Mouse (Mus musculus): ENCODE data around the gene Cyp39a1. TPM values are rescaled to one million over a fixed set of nuclear protein-coding genes. Genes with fewer than 3 reads are reported as not detected.
A peak's percentile ranks its signal among the peaks of the same experiment; 100 is the strongest.

Gene Cyp39a1
- polyA plus RNA-seq, 1 experiment from 2014 or later: 8.7 TPM

DNA sequence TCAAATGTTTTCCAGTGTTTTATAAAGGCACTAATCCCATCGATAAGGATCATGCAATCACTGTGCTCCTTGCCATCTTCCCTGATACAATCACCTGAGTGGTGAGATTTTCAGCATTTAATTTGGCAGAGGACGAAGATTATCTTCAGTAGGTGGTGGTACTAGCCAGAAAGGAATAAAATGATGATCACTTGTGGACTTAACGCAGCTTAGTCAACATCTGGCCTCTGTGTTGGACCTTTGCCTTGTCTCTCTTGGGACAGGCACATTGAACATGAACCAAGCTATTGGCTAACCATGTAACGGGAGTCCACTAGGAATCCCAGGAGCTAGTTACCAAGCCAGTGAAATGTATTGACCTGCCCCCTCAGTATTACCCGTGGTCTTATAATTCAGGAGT, 17.4 kb downstream of the Cyp39a1 start:
- Histone ChIP-seq H3K27ac (replicated peaks) (no peak overlapping the region), H3K4me1 (no peaks in the 10 kb centered on the region), H3K36me3 (no peaks in the 10 kb centered on the region), H3K9me3 (replicated peaks) (no peaks in the 10 kb centered on the region), H3K4me3 (replicated peaks) (no peak overlapping the region), H3K4me2 (no peak overlapping the region), H3K9ac (replicated peaks) (no peak overlapping the region), H3K27me3 (replicated peaks) (no peaks in the 10 kb centered on the region)
- no peak for ATAC-seq (ENCODE audit: low FRiP score)
- WGBS: 89% methylated on average over 5 of the region's 5 CpGs

DNA sequence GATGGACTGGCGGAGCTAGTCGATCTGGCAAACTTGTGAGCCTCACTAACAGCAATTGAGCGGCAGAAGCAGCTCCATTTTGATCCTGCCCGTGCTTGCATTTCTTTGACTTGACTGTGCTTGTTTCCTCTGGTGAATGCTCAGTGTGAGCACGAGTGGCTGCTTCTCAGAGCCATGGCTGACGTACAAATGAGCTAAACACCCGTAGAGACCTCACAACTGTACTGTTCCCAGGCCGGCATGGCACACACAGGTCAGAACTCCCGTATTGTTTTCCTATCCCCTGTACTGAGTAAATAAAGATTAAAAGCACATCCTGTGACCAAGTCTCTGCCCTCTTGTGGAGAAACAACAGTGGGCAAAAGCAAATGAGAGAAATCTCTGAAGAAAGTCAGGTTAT, 22.4 kb downstream of the Cyp39a1 start:
- 86% methylated on average over 9 of the region's 9 CpGs for WGBS

DNA sequence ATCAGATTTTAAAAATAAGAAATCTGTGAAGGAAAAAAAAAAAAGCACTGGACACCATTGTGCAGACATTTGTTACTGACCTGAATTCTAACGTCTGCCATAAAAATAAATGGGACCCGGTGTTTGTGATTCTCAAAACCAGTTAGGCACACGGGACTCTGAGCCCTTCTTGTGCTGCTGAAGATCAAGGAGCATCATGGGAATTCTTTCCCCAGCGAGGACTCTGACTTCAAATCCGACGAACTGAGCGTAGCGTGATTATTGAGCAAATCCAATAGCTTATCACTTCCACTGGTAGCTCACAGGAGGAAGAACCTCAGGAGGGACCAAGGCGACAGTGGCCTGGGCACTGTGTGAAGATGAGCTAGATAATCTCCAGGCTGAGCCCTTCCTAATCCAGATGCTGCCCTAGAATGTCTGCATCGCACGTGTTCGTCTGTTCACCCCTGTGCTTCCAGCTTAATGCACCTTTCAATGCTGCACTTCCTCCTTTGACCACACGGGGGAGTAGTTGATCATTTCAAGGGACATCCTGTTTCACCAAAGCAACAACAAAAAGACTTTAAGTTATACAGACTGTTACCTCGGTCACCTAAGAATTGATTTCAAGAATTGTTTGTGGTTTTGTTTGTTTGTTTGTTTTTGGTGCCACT, 31.9 kb downstream of the Cyp39a1 start:
- Histone ChIP-seq H3K36me3 (no peaks in the 10 kb centered on the region), H3K4me2 (peak overlapping the region; percentile 53), H3K4me3 (replicated peaks) (peak overlapping the region; percentile 21; the same call in 1 of the 2 replicates), H3K27me3 (replicated peaks) (no peaks in the 10 kb centered on the region), H3K27ac (replicated peaks) (no peak overlapping the region), H3K9me3 (replicated peaks) (no peaks in the 10 kb centered on the region), H3K9ac (replicated peaks) (0 out of 2 replicates have a peak overlapping the region, but pooled peaks have one; percentile 30), H3K4me1 (0 out of 2 replicates have a peak, but pooled peaks cover 4% of the 10 kb centered on the region)
- peak; percentile 74 for ATAC-seq (ENCODE audit: low FRiP score)
- WGBS: 29% methylated on average over 14 of the region's 14 CpGs

More for the DNA sequence above, 22.4 kb downstream of the Cyp39a1 start:
- Histone ChIP-seq H3K9ac (replicated peaks) (no peak overlapping the region), H3K4me3 (replicated peaks) (no peak overlapping the region), H3K4me1 (no peaks in the 10 kb centered on the region), H3K27ac (replicated peaks) (no peak overlapping the region), H3K36me3 (no peaks in the 10 kb centered on the region), H3K9me3 (replicated peaks) (no peaks in the 10 kb centered on the region), H3K27me3 (replicated peaks) (no peaks in the 10 kb centered on the region), H3K4me2 (no peak overlapping the region)
- no peak for ATAC-seq (ENCODE audit: low FRiP score)

DNA sequence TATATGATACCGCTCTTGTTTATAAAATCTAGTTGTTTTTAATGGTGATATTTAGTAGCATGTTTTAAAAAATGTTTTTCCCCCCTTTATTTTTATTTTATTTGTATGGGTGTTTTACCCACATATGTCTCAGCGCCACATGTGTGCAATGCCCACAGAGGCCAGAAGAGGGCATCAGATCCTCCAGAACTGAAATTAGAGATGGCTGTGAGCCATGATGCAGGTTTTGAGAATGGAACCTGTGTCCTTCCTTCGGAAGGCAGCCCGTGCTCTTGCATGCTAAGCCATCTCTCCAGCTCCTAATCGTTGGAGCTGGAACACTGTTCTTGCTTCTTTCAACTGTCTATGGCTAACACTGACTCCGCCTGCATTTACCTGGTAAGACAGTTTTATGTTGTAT, 33.8 kb downstream of the Cyp39a1 start:
- Histone ChIP-seq H3K4me3 (replicated peaks) (no peak overlapping the region), H3K9me3 (replicated peaks) (no peaks in the 10 kb centered on the region), H3K4me2 (no peak overlapping the region), H3K4me1 (0 out of 2 replicates have a peak, but pooled peaks cover 4% of the 10 kb centered on the region), H3K36me3 (no peaks in the 10 kb centered on the region), H3K27ac (replicated peaks) (no peak overlapping the region), H3K9ac (replicated peaks) (no peak overlapping the region), H3K27me3 (replicated peaks) (no peaks in the 10 kb centered on the region)
- WGBS: 74% methylated on average over 6 of the region's 6 CpGs
- no peak for ATAC-seq (ENCODE audit: low FRiP score)

DNA sequence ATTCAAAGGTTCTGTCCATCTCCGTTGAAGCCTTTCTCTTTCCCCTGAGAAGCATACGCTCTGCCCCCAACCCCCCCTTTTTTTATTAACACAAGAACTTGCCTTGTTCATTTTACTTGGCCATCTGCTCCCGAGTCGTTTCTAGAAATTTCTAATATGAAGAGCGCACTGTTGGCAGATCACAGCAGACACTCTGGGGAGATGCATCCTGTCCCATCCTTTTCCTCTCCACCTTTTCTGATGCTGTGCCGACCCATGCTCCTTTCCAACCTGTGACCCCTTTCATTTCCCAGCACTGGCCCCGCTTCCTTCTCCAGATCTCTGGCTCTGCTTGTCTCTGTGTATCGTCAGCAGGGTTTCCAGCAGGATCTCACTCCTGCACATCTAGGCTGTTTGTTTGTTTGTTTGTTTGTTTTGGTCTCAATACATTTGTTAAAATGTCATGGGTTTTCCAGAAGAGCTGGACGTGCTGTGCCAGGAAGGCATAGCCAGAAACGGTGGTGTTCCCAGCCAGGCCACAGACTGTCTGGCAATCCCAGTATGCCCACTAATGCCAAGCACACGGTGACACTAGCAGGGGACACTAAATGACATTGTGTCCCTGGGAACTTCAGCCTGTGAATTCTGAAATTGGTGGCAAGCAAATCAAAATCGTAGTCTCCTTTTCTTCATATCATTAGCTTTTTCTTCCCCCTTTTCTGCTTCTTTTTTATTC, 37.1 kb downstream of the Cyp39a1 start:
- Histone ChIP-seq H3K27me3 (replicated peaks) (no peaks in the 10 kb centered on the region), H3K36me3 (no peaks in the 10 kb centered on the region), H3K9me3 (replicated peaks) (no peaks in the 10 kb centered on the region), H3K9ac (replicated peaks) (no peak overlapping the region), H3K27ac (replicated peaks) (no peak overlapping the region), H3K4me3 (replicated peaks) (no peak overlapping the region), H3K4me2 (no peak overlapping the region), H3K4me1 (no peaks in the 10 kb centered on the region)
- 83% methylated on average over 12 of the region's 12 CpGs for WGBS
- ATAC-seq (ENCODE audit: low FRiP score): no peak

DNA sequence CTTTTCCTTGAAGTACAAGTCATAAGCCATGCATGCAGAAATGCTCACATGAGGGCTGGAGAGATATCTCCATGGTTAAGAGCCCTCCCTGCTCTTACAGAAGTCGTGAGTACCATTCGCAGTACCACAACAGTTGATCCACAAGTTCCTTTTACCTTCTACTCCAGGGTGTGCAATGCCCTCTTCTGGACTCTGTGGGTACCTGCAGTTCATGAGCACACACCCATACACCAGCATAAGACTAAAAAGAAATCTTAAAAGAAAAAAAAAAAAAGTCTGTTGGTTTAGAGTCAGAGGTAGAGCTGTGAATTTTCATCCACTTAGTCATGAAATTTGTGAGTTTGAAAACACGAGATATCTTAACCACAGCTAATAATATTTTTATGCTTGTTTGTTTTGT, 39.5 kb downstream of the Cyp39a1 start:
- H3K36me3 ChIP-seq: no peaks in the 10 kb centered on the region
- no peak overlapping the region for H3K4me2 ChIP-seq
- H3K4me3 ChIP-seq (replicated peaks): no peak overlapping the region
- no peak overlapping the region for H3K9ac ChIP-seq (replicated peaks)
- H3K4me1 ChIP-seq: no peaks in the 10 kb centered on the region
- no peaks in the 10 kb centered on the region for H3K9me3 ChIP-seq (replicated peaks)
- WGBS: 93% methylated on average over 3 of the region's 3 CpGs
- H3K27ac ChIP-seq (replicated peaks): no peak overlapping the region
- H3K27me3 ChIP-seq (replicated peaks): no peaks in the 10 kb centered on the region
- ATAC-seq (ENCODE audit: low FRiP score): no peak

DNA sequence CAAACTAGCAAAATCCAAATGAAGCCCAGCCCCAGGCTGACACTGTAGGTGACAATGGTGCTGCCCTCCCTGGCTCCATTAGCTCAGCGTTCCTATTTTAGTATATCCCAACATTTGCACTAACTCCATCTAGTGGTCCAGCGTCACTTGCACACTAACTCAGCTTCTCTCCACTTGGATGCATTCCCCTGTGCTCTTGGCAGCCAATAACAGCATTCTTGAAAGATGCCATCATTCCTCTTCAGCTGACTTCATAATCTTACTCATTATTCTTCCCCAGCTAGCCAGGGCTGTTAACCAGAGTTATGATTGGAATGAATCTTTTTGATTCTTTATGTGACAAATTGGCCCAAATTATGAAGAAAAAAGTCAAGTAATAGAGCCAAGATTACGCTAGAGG, 40.0 kb downstream of the Cyp39a1 start:
- Histone ChIP-seq H3K9me3 (replicated peaks) (no peaks in the 10 kb centered on the region), H3K27me3 (replicated peaks) (no peaks in the 10 kb centered on the region), H3K36me3 (no peaks in the 10 kb centered on the region), H3K4me3 (replicated peaks) (no peak overlapping the region), H3K9ac (replicated peaks) (no peak overlapping the region), H3K27ac (replicated peaks) (no peak overlapping the region), H3K4me1 (no peaks in the 10 kb centered on the region), H3K4me2 (no peak overlapping the region)
- WGBS: 85% methylated on average over 3 of the region's 3 CpGs
- no peak for ATAC-seq (ENCODE audit: low FRiP score)

DNA sequence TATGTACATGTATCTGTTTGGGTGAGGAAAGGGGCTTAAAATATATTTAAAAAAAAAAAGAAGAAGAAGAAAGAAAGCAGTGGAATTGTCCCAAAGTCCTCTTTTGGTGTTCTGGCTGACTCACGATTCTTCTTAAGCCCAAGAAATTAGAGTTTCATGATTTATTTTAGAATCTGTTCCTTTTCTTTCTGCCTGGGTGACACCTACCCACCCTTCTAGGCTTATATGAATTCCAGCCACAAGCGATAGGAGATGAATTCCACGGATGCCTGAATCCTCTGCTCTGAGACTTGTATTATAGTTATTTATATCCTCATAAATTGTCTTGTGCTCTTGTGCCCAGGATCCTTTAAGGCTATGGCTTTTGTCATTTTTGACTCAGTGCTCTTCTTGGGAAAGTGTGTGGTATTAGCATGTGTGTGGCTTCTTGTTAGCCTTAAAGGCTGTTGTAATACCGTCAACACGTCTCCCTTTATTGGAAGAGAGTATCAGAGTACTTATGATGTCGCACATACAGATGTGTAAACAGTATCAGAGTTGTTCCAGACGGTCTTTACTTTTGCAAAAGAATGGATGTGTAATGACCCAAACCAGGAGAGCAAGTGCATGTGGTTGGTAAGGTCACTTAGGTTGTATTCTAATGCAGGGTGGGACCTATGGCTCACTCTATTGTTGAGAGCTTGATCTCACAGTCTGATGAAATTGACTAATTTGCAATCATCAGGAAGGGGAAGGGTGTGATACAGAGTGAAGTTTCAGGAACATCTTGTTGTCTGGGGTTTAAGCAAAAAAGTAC, 44.5 kb downstream of the Cyp39a1 start:
- Histone ChIP-seq H3K27ac (replicated peaks) (no peak overlapping the region), H3K4me3 (replicated peaks) (no peak overlapping the region), H3K9me3 (replicated peaks) (no peaks in the 10 kb centered on the region), H3K27me3 (replicated peaks) (no peaks in the 10 kb centered on the region), H3K36me3 (no peaks in the 10 kb centered on the region), H3K4me1 (no peaks in the 10 kb centered on the region), H3K4me2 (no peak overlapping the region), H3K9ac (replicated peaks) (no peak overlapping the region)
- ATAC-seq (ENCODE audit: low FRiP score): no peak
- WGBS: 83% methylated on average over 7 of the region's 7 CpGs

DNA sequence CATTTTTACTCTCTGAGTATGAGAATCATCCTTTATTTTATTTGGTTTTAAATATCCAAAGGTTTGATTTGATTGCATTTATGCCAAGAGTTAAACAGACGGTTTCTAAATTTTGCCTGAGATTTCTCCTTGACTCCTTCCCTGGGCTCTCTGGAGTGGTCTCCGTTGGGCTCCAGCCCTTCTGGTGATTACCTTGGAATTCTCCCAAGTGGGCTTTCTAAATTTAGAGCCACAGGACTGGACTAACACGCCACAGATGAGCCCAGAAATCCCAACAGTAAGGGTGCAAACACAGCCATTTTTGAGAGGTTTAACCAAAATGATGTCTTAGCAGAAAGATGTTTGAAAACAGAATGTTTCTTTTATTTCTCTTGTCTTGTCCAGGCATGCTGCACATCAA, 47.0 kb downstream of the Cyp39a1 start:
- no peak overlapping the region for H3K27ac ChIP-seq (replicated peaks)
- no peaks in the 10 kb centered on the region for H3K4me1 ChIP-seq
- H3K27me3 ChIP-seq (replicated peaks): no peaks in the 10 kb centered on the region
- no peak overlapping the region for H3K4me3 ChIP-seq (replicated peaks)
- ATAC-seq (ENCODE audit: low FRiP score): no peak
- H3K9ac ChIP-seq (replicated peaks): no peak overlapping the region
- no peak overlapping the region for H3K4me2 ChIP-seq
- no peaks in the 10 kb centered on the region for H3K36me3 ChIP-seq
- H3K9me3 ChIP-seq (replicated peaks): no peaks in the 10 kb centered on the region
- 75% methylated on average over 3 of the region's 3 CpGs for WGBS

DNA sequence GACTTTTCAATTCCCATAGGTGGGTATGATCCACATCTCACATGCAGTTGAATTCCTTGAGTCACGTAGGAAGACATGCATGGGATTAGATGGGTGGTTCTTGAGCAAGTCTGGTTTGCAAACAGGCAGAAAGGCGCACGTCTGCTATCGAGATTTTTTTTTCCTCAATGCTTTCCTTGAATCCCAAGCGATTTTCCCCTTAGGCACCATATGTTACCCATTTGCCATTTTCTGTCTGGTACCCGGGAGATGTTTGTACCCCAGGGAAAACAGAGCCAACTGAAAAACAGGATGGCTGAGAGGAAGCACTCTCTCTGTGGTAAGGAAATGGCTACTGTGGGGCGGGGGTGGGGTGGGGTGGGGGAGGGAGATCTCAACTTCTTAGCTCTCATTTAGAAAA, 49.4 kb downstream of the Cyp39a1 start:
- H3K27ac ChIP-seq (replicated peaks): no peak overlapping the region

DNA sequence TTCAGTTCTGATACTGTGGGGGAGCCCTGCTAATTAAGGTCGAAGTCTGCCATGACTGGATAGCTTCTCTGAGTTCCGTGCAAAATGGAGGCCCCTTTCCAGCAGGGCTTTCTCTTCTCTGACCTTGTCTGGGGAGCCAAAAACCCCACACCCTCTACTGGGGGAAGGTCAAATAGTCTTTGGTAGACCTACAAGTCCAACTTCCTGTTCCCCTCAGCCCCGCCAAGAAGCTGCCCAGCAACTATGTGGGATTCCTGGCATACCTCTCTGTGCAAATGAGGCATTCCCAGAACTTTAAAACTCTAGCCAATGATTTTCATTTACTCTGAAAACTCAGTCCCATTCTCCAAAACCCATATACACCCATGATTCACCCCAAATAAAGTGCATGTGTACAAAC, 52.2 kb downstream of the Cyp39a1 start:
- H3K4me2 ChIP-seq: no peak overlapping the region

More for the DNA sequence above, 49.4 kb downstream of the Cyp39a1 start:
- ATAC-seq (ENCODE audit: low FRiP score): no peak
- no peaks in the 10 kb centered on the region for H3K4me1 ChIP-seq
- no peaks in the 10 kb centered on the region for H3K36me3 ChIP-seq
- H3K27me3 ChIP-seq (replicated peaks): no peaks in the 10 kb centered on the region
- WGBS: 70% methylated on average over 7 of the region's 7 CpGs
- H3K4me3 ChIP-seq (replicated peaks): no peak overlapping the region
- no peaks in the 10 kb centered on the region for H3K9me3 ChIP-seq (replicated peaks)
- no peak overlapping the region for H3K4me2 ChIP-seq
- H3K9ac ChIP-seq (replicated peaks): no peak overlapping the region

DNA sequence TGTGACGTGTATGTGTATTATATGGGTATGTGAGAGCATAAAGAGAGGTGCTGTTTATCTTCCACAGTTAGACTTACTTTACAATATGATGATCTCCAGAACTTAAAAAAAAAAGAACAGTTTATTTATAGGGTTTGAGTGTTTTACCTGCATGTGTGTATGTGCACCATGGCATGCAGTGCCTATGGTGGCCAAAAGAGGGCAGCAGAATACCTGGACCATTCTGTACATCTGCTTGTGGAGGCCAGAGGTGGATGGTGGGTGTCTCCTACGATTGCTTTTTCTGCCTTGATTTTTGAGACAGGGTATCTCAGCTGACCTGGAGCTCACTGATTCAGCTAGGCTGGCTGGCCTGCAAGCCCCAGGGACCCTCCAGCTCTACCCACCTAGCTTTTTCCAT, 57.3 kb downstream of the Cyp39a1 start:
- Histone ChIP-seq H3K27ac (replicated peaks) (no peak overlapping the region), H3K4me2 (no peak overlapping the region), H3K27me3 (replicated peaks) (no peaks in the 10 kb centered on the region), H3K4me3 (replicated peaks) (no peak overlapping the region), H3K4me1 (no peaks in the 10 kb centered on the region), H3K36me3 (no peaks in the 10 kb centered on the region), H3K9ac (replicated peaks) (no peak overlapping the region), H3K9me3 (replicated peaks) (no peaks in the 10 kb centered on the region)
- ATAC-seq (ENCODE audit: low FRiP score): no peak
- WGBS: 94% methylated on average over 2 of the region's 2 CpGs

More for the DNA sequence above, 52.2 kb downstream of the Cyp39a1 start:
- no peaks in the 10 kb centered on the region for H3K36me3 ChIP-seq
- no peaks in the 10 kb centered on the region for H3K27me3 ChIP-seq (replicated peaks)
- H3K4me3 ChIP-seq (replicated peaks): no peak overlapping the region
- ATAC-seq (ENCODE audit: low FRiP score): no peak
- 92% methylated on average over 3 of the region's 3 CpGs for WGBS
- H3K27ac ChIP-seq (replicated peaks): no peak overlapping the region
- no peaks in the 10 kb centered on the region for H3K9me3 ChIP-seq (replicated peaks)
- H3K4me1 ChIP-seq: no peaks in the 10 kb centered on the region
- no peak overlapping the region for H3K9ac ChIP-seq (replicated peaks)
